Mouse (Mus musculus): Measurements from ENCODE around the gene Serpina3f. TPM values are rescaled to one million over a fixed set of nuclear protein-coding genes. Genes with fewer than 3 reads are reported as not detected.
"Not testable (repeated sequence)": the region's sequence is repeated elsewhere in the genome, so short reads cannot be mapped to it uniquely, and the experiment has no call there.

The Serpina3f gene
- polyA plus RNA-seq, 1 experiment from 2014 or later: not detected

DNA sequence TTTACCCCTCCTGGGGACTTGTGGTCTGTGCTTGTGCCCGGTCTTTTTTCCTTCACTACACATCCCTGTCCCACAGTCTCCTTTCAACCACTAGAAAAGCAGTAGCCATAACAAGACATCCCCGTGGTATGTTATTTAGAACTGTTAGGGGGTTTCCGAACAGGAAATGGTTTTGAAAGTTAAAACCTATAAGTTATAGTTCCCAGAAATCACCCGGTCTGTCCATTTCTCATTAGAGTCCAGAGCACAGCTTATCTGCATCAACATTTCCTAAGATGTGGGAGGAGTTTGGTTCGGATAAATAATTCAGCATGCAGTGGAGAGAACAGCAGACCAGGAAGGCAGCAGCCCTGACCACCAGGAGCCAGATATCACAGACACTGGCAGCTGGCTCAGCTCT lies 21.6 kb downstream of the Serpina3f start, which contains the start of gene Serpina3g:
Serpina3g (plus strand) TSS at position 331 of the 400 bp plus-strand sequence.
- no peak within 1 kb of the TSS for H3K4me2 ChIP-seq
- no peak for ATAC-seq (replicated peaks; ENCODE audit: insufficient number of reproducible peaks, low FRiP score, low TSS enrichment)
- H3K27me3 ChIP-seq (ENCODE audit: control insufficient read depth, insufficient read depth, low read length): no peaks in the 10 kb centered on the region
- H3K9me3 ChIP-seq (replicated peaks; ENCODE audit: control insufficient read depth, low read length): no peaks in the 10 kb centered on the region
- no peak within 1 kb of the TSS for H3K27ac ChIP-seq (ENCODE audit: low read depth, low read length)
- no peak within 1 kb of the TSS for H3K9ac ChIP-seq (ENCODE audit: low read depth, low read length)
- H3K4me1 ChIP-seq (ENCODE audit: control insufficient read depth, insufficient read depth, low read length): no peaks in the 10 kb centered on the region
- 54% methylated on average over 5 of the region's 5 CpGs for WGBS (ENCODE audit: insufficient replicate concordance)
- no peaks in the 10 kb centered on the region for H3K36me3 ChIP-seq (ENCODE audit: control insufficient read depth, insufficient read depth, low read length)
- H3K4me3 ChIP-seq (ENCODE audit: low read depth, low read length): no peak within 1 kb of the TSS

DNA sequence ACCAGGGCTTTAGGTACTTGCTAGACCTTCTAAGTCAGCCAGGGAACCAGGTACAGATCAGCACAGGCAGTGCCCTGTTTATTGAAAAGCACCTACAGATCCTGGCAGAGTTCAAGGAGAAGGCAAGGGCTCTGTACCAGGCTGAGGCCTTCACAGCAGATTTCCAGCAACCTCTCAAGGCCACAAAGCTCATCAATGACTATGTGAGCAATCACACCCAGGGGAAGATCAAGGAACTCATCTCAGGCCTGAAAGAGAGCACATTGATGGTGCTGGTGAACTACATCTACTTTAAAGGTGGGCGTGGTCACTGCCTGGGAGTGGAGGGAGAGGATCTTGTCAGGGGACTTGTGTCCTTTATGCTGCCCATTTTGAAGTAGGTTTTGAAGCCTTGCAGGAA lies 23.7 kb downstream of the Serpina3f start:
- H3K27ac ChIP-seq (ENCODE audit: low read depth, low read length); H3K4me3 ChIP-seq (ENCODE audit: low read depth, low read length); H3K36me3 ChIP-seq (ENCODE audit: control insufficient read depth, insufficient read depth, low read length); ATAC-seq (replicated peaks; ENCODE audit: insufficient number of reproducible peaks, low FRiP score, low TSS enrichment); H3K27me3 ChIP-seq (ENCODE audit: control insufficient read depth, insufficient read depth, low read length); H3K4me2 ChIP-seq; H3K9ac ChIP-seq (ENCODE audit: low read depth, low read length); H3K9me3 ChIP-seq (replicated peaks; ENCODE audit: control insufficient read depth, low read length); H3K4me1 ChIP-seq (ENCODE audit: control insufficient read depth, insufficient read depth, low read length): not testable (repeated sequence)
- WGBS (ENCODE audit: insufficient replicate concordance): 89% methylated on average over 1 of the region's 1 CpGs

GRCm38 (mm10) chr12:104243307-104243706 lies 29.0 kb downstream of the Serpina3f start:
- no peak overlapping the region for H3K4me2 ChIP-seq
- no peak overlapping the region for H3K27ac ChIP-seq (ENCODE audit: low read depth, low read length)
- H3K9me3 ChIP-seq (replicated peaks; ENCODE audit: control insufficient read depth, low read length): no peaks in the 10 kb centered on the region
- no peaks in the 10 kb centered on the region for H3K4me1 ChIP-seq (ENCODE audit: control insufficient read depth, insufficient read depth, low read length)
- H3K36me3 ChIP-seq (ENCODE audit: control insufficient read depth, insufficient read depth, low read length): no peaks in the 10 kb centered on the region
- no peak for ATAC-seq (replicated peaks; ENCODE audit: insufficient number of reproducible peaks, low FRiP score, low TSS enrichment)
- H3K9ac ChIP-seq (ENCODE audit: low read depth, low read length): no peak overlapping the region
- no peaks in the 10 kb centered on the region for H3K27me3 ChIP-seq (ENCODE audit: control insufficient read depth, insufficient read depth, low read length)
- H3K4me3 ChIP-seq (ENCODE audit: low read depth, low read length): no peak overlapping the region

- Histone ChIP-seq H3K4me2 (no peak overlapping the region), H3K4me3 (ENCODE audit: low read depth, low read length) (no peak overlapping the region), H3K36me3 (ENCODE audit: control insufficient read depth, insufficient read depth, low read length) (no peaks in the 10 kb centered on the region), H3K27me3 (ENCODE audit: control insufficient read depth, insufficient read depth, low read length) (no peaks in the 10 kb centered on the region), H3K9me3 (replicated peaks; ENCODE audit: control insufficient read depth, low read length) (no peaks in the 10 kb centered on the region), H3K27ac (ENCODE audit: low read depth, low read length) (no peak overlapping the region), H3K9ac (ENCODE audit: low read depth, low read length) (no peak overlapping the region), H3K4me1 (ENCODE audit: control insufficient read depth, insufficient read depth, low read length) (no peaks in the 10 kb centered on the region)
- ATAC-seq (replicated peaks; ENCODE audit: insufficient number of reproducible peaks, low FRiP score, low TSS enrichment): no peak
- 62% methylated on average over 1 of the region's 1 CpGs for WGBS (ENCODE audit: insufficient replicate concordance)
Measured at GRCm38 (mm10) chr12:104245092-104245491, 30.7 kb downstream of the Serpina3f start.

GRCm38 (mm10) chr12:104245595-104245994 lies 31.3 kb downstream of the Serpina3f start:
- Histone ChIP-seq H3K4me3 (ENCODE audit: low read depth, low read length) (no peak overlapping the region), H3K27me3 (ENCODE audit: control insufficient read depth, insufficient read depth, low read length) (no peaks in the 10 kb centered on the region), H3K4me2 (no peak overlapping the region), H3K36me3 (ENCODE audit: control insufficient read depth, insufficient read depth, low read length) (no peaks in the 10 kb centered on the region), H3K4me1 (ENCODE audit: control insufficient read depth, insufficient read depth, low read length) (no peaks in the 10 kb centered on the region), H3K9ac (ENCODE audit: low read depth, low read length) (no peak overlapping the region), H3K27ac (ENCODE audit: low read depth, low read length) (no peak overlapping the region), H3K9me3 (replicated peaks; ENCODE audit: control insufficient read depth, low read length) (no peaks in the 10 kb centered on the region)
- ATAC-seq (replicated peaks; ENCODE audit: insufficient number of reproducible peaks, low FRiP score, low TSS enrichment): no peak
- WGBS (ENCODE audit: insufficient replicate concordance): 77% methylated on average over 3 of the region's 3 CpGs

GRCm38 (mm10) chr12:104247553-104248002 lies 33.2 kb downstream of the Serpina3f start:
- Histone ChIP-seq H3K27me3 (ENCODE audit: control insufficient read depth, insufficient read depth, low read length) (no peaks in the 10 kb centered on the region), H3K27ac (ENCODE audit: low read depth, low read length) (no peak overlapping the region), H3K9ac (ENCODE audit: low read depth, low read length) (no peak overlapping the region), H3K9me3 (replicated peaks; ENCODE audit: control insufficient read depth, low read length) (no peaks in the 10 kb centered on the region), H3K36me3 (ENCODE audit: control insufficient read depth, insufficient read depth, low read length) (no peaks in the 10 kb centered on the region), H3K4me3 (ENCODE audit: low read depth, low read length) (no peak overlapping the region), H3K4me1 (ENCODE audit: control insufficient read depth, insufficient read depth, low read length) (no peaks in the 10 kb centered on the region), H3K4me2 (no peak overlapping the region)
- no peak for ATAC-seq (replicated peaks; ENCODE audit: insufficient number of reproducible peaks, low FRiP score, low TSS enrichment)

GRCm38 (mm10) chr12:104248231-104248630 lies 33.9 kb downstream of the Serpina3f start:
- WGBS (ENCODE audit: insufficient replicate concordance): 57% methylated on average over 3 of the region's 3 CpGs

DNA sequence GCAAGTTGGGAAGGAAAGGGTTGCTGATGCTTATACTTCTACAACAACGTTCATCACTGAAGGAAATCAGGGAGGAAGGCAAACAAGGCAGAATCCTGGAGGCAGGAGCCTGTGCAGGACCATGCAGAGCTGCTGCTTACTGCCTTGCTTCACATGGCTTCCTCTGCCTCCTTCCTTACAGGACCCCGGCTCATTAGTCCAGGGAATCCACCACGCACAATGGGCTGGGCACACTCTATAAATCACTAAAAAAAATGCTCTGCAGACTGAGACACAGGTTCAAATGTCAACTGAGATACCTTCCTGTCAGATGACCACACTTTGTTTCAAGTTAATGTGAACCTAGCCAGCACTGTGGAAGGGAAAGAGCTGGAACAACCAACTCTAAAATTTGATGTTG lies 46.7 kb downstream of the Serpina3f start:
- H3K4me2 ChIP-seq: no peak overlapping the region
- ATAC-seq (replicated peaks; ENCODE audit: insufficient number of reproducible peaks, low FRiP score, low TSS enrichment): no peak; the same call in 1 of the 2 replicates
- no peaks in the 10 kb centered on the region for H3K36me3 ChIP-seq (ENCODE audit: control insufficient read depth, insufficient read depth, low read length)
- no peak overlapping the region for H3K9ac ChIP-seq (ENCODE audit: low read depth, low read length)
- no peak overlapping the region for H3K27ac ChIP-seq (ENCODE audit: low read depth, low read length)
- H3K4me3 ChIP-seq (ENCODE audit: low read depth, low read length): no peak overlapping the region
- 0 out of 2 replicates have a peak, but pooled peaks cover 4% of the 10 kb centered on the region for H3K4me1 ChIP-seq (ENCODE audit: control insufficient read depth, insufficient read depth, low read length)
- no peaks in the 10 kb centered on the region for H3K27me3 ChIP-seq (ENCODE audit: control insufficient read depth, insufficient read depth, low read length)
- WGBS (ENCODE audit: insufficient replicate concordance): 63% methylated on average over 3 of the region's 3 CpGs
- H3K9me3 ChIP-seq (replicated peaks; ENCODE audit: control insufficient read depth, low read length): no peaks in the 10 kb centered on the region

More at GRCm38 (mm10) chr12:104248231-104248630, 33.9 kb downstream of the Serpina3f start:
- no peaks in the 10 kb centered on the region for H3K36me3 ChIP-seq (ENCODE audit: control insufficient read depth, insufficient read depth, low read length)
- H3K4me2 ChIP-seq: no peak overlapping the region
- no peak for ATAC-seq (replicated peaks; ENCODE audit: insufficient number of reproducible peaks, low FRiP score, low TSS enrichment)
- no peak overlapping the region for H3K27ac ChIP-seq (ENCODE audit: low read depth, low read length)
- no peaks in the 10 kb centered on the region for H3K27me3 ChIP-seq (ENCODE audit: control insufficient read depth, insufficient read depth, low read length)
- H3K9ac ChIP-seq (ENCODE audit: low read depth, low read length): no peak overlapping the region
- no peaks in the 10 kb centered on the region for H3K4me1 ChIP-seq (ENCODE audit: control insufficient read depth, insufficient read depth, low read length)
- no peaks in the 10 kb centered on the region for H3K9me3 ChIP-seq (replicated peaks; ENCODE audit: control insufficient read depth, low read length)
- no peak overlapping the region for H3K4me3 ChIP-seq (ENCODE audit: low read depth, low read length)

GRCm38 (mm10) chr12:104262863-104263262 lies 48.5 kb downstream of the Serpina3f start, which contains the start of gene Serpina3i:
Gene Serpina3i, plus strand, starts transcription at chr12:104263122.
- no peaks in the 10 kb centered on the region for H3K9me3 ChIP-seq (replicated peaks; ENCODE audit: control insufficient read depth, low read length)
- H3K4me3 ChIP-seq (ENCODE audit: low read depth, low read length): no peak within 1 kb of the TSS
- H3K9ac ChIP-seq (ENCODE audit: low read depth, low read length): no peak within 1 kb of the TSS
- H3K4me2 ChIP-seq: no peak within 1 kb of the TSS
- H3K27me3 ChIP-seq (ENCODE audit: control insufficient read depth, insufficient read depth, low read length): no peaks in the 10 kb centered on the region
- H3K4me1 ChIP-seq (ENCODE audit: control insufficient read depth, insufficient read depth, low read length): 0 out of 2 replicates have a peak, but pooled peaks cover 4% of the 10 kb centered on the region
- H3K27ac ChIP-seq (ENCODE audit: low read depth, low read length): no peak within 1 kb of the TSS
- ATAC-seq (replicated peaks; ENCODE audit: insufficient number of reproducible peaks, low FRiP score, low TSS enrichment): no peak
- H3K36me3 ChIP-seq (ENCODE audit: control insufficient read depth, insufficient read depth, low read length): no peaks in the 10 kb centered on the region

All from heart, embryonic 11.5 days (tissue).